Mouse (Mus musculus) heart, embryonic 16.5 days (tissue): Measurements from ENCODE around the gene Tmprss6. TPM values are rescaled to one million over a fixed set of nuclear protein-coding genes. Genes with fewer than 3 reads are reported as not detected.

ENCODE experiments used
- ATAC-seq: fragments of 200-750 bp; cut with Nextera tagmentation; replicated peaks from 2 replicates; pipeline ENCODE4 v1.8.0; 2017; ENCODE audit warnings: moderate number of reproducible peaks; ENCODE audit not compliant: insufficient read depth, low FRiP score; ENCODE audit errors: extremely low read depth
- H3K27ac ChIP-seq: fragments of 300-500 bp; sonication (generic); 2 replicates; pipeline ENCODE4 v1.5.1; 2014; ENCODE audit warnings: mild to moderate bottlenecking, low read length, control low read depth, moderate library complexity
- H3K27me3 ChIP-seq: fragments of 300-500 bp; sonication (generic); 2 replicates; pipeline ENCODE4 v1.6.1; 2014; ENCODE audit warnings: low read length, mixed read lengths; ENCODE audit not compliant: control insufficient read depth, insufficient read depth
- H3K36me3 ChIP-seq: fragments of 300-500 bp; sonication (generic); 2 replicates; pipeline ENCODE4 v1.6.1; 2014; ENCODE audit not compliant: control insufficient read depth, insufficient read depth
- H3K4me1 ChIP-seq: fragments of 300-500 bp; sonication (generic); 2 replicates; pipeline ENCODE4 v1.6.1; 2014; ENCODE audit warnings: low read length, mixed read lengths; ENCODE audit not compliant: control insufficient read depth, insufficient read depth
- H3K4me2 ChIP-seq: fragments of 300-500 bp; sonication (generic); 2 replicates; pipeline ENCODE4 v1.6.1; 2014; ENCODE audit warnings: low read depth, mild to moderate bottlenecking, control low read depth, low read length
- H3K4me3 ChIP-seq: fragments of 300-500 bp; sonication (generic); 2 replicates; pipeline ENCODE4 v1.5.1; 2014; ENCODE audit warnings: mild to moderate bottlenecking, control low read depth, low read length
- H3K9ac ChIP-seq: fragments of 300-500 bp; sonication (generic); 2 replicates; pipeline ENCODE4 v1.6.1; 2014; ENCODE audit warnings: low read length, control low read depth
- H3K9me3 ChIP-seq: fragments of 300-500 bp; sonication (generic); replicated peaks from 2 replicates; pipeline ENCODE4 v1.6.1; 2016; ENCODE audit warnings: low read length; ENCODE audit not compliant: control insufficient read depth
- WGBS: fragments of 180-500 bp; shearing (Covaris S2); extraction: QIAGEN DNeasy Blood & Tissue Kit; methylation state at CpG from one replicate; pipeline ENCODE4 v1.1.7; 2014; 5-methylcytosine and 5-hydroxymethylcytosine counted together
- polyA plus RNA-seq: library from polyadenylated mRNA; unstranded; fragments of >200 nt; fragmentation: Nextera tagmentation; extraction: Ambion mirVana; gene quantifications from 2 replicates; pipeline ENCODE4 v1.2.1, GENCODE M21; 2015

Tmprss6 gene
- polyA plus RNA-seq, 1 experiment from 2014 or later = 0.38 TPM

GRCm38 (mm10) chr15:78457193-78457592 lies 11.2 kb downstream of the Tmprss6 start:
- H3K27me3 ChIP-seq = no peaks in the 10 kb centered on the region; the same call in 1 of the 2 replicates
- no peak overlapping the region for H3K4me3 ChIP-seq
- 74% methylated on average over 10 of the region's 10 CpGs for WGBS
- H3K9ac ChIP-seq = no peak overlapping the region
- H3K4me1 ChIP-seq = no peaks in the 10 kb centered on the region
- H3K27ac ChIP-seq = no peak overlapping the region
- no peak for ATAC-seq
- no peaks in the 10 kb centered on the region for H3K36me3 ChIP-seq
- H3K9me3 ChIP-seq = no peaks in the 10 kb centered on the region
- H3K4me2 ChIP-seq = no peak overlapping the region

GRCm38 (mm10) chr15:78456051-78456450 lies 12.4 kb downstream of the Tmprss6 start:
- no peaks in the 10 kb centered on the region; the same call in 1 of the 2 replicates for H3K27me3 ChIP-seq
- no peak overlapping the region for H3K4me3 ChIP-seq
- H3K27ac ChIP-seq = no peak overlapping the region
- WGBS = 55% methylated on average over 7 of the region's 7 CpGs
- H3K9me3 ChIP-seq = no peaks in the 10 kb centered on the region
- H3K4me2 ChIP-seq = no peak overlapping the region
- H3K9ac ChIP-seq = no peak overlapping the region
- no peaks in the 10 kb centered on the region for H3K36me3 ChIP-seq
- no peak for ATAC-seq
- no peaks in the 10 kb centered on the region for H3K4me1 ChIP-seq

DNA sequence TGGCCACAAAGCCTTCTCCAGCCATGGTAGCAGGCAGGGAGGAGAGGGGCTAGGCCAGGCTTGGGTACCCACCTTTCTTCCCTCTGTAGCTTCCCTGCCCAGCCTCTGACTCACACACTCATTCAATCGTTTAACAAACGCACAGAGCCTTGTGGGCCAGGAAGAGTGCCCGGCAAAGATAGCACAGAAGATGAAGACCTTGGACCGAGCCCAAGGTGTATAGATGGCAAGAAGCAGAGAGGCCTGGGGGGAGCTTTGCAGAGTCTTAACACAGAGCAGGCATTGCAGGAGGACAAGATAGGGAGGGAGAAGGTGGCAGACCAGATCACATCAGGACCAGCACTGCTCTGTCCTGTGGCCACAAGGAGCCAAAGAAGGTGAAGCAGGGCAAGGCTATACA lies 13.3 kb downstream of the Tmprss6 start:
- H3K27me3 ChIP-seq = no peaks in the 10 kb centered on the region
- no peaks in the 10 kb centered on the region for H3K9me3 ChIP-seq
- H3K4me1 ChIP-seq = peaks cover 4% of the 10 kb centered on the region; the same call in 1 of the 2 replicates
- 49% methylated on average over 4 of the region's 4 CpGs for WGBS
- no peaks in the 10 kb centered on the region for H3K36me3 ChIP-seq
- H3K9ac ChIP-seq = no peak overlapping the region
- no peak for ATAC-seq
- no peak overlapping the region for H3K4me3 ChIP-seq
- H3K4me2 ChIP-seq = no peak overlapping the region
- H3K27ac ChIP-seq = no peak overlapping the region

- no peak overlapping the region for H3K4me3 ChIP-seq
- no peak overlapping the region for H3K4me2 ChIP-seq
- H3K4me1 ChIP-seq = peaks cover 19% of the 10 kb centered on the region
- no peak for ATAC-seq
- H3K27me3 ChIP-seq = no peaks in the 10 kb centered on the region
- H3K36me3 ChIP-seq = no peaks in the 10 kb centered on the region
- 64% methylated on average over 3 of the region's 3 CpGs for whole genome bisulfite sequencing
- no peak overlapping the region for H3K27ac ChIP-seq
- no peaks in the 10 kb centered on the region for H3K9me3 ChIP-seq
- H3K9ac ChIP-seq = no peak overlapping the region
These were observed 15.5 kb downstream of the Tmprss6 start for GRCm38 (mm10) chr15:78452929-78453328.

DNA sequence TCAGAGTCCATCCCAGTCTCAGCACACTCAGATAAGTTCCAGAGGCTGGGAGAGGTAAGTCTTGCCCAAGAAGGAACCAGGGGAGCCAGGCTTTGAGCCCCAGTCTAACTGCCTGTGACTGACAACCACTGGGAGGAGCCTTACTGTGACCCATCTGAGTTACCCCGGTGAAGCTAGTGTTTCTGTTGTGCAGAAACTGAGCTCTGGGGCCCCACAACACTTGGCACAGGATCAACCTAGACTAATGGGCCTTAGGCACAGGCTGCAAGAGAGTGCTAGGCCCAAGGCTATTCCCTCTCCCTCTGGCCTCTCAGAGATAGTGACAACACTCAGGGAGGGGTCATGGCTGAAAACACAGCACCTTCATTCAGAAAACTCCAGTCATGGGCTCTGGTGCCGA lies 17.2 kb downstream of the Tmprss6 start:
- H3K9me3 ChIP-seq = no peaks in the 10 kb centered on the region
- no peak overlapping the region for H3K4me2 ChIP-seq
- no peak overlapping the region for H3K4me3 ChIP-seq
- H3K27ac ChIP-seq = no peak overlapping the region
- H3K9ac ChIP-seq = no peak overlapping the region
- WGBS = 49% methylated on average over 2 of the region's 2 CpGs
- H3K36me3 ChIP-seq = no peaks in the 10 kb centered on the region
- ATAC-seq = no peak
- peaks cover 21% of the 10 kb centered on the region for H3K4me1 ChIP-seq
- no peaks in the 10 kb centered on the region for H3K27me3 ChIP-seq

DNA sequence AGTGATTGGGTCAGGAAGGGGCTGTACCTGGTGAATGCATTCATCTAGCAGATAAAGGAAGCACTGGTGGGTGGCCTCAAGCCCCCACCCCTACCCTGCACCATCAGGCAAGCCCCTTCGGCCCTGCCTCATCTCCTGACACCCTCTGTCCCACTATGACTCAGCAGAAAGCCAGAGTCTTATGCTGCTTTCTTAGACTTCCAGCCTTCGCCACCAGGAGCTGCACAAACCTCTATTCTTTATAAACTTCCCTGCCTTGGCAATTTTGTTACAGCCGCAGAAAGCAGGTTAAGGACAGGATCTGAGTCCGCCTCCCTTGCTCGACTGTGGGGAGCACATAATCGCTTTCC lies 18.0 kb downstream of the Tmprss6 start:
- peaks cover 21% of the 10 kb centered on the region for H3K4me1 ChIP-seq
- peak overlapping the region; percentile 64 for H3K27ac ChIP-seq
- no peaks in the 10 kb centered on the region for H3K36me3 ChIP-seq
- no peak overlapping the region for H3K4me3 ChIP-seq
- ATAC-seq = no peak
- 86% methylated on average over 6 of the region's 6 CpGs for WGBS
- no peaks in the 10 kb centered on the region for H3K9me3 ChIP-seq
- no peak overlapping the region for H3K4me2 ChIP-seq
- no peaks in the 10 kb centered on the region for H3K27me3 ChIP-seq
- H3K9ac ChIP-seq = no peak overlapping the region

- 23% methylated on average over 7 of the region's 7 CpGs for WGBS
- Histone ChIP-seq H3K9ac (no peak overlapping the region), H3K4me2 (no peak overlapping the region)
These were observed 18.6 kb downstream of the Tmprss6 start for GRCm38 (mm10) chr15:78449694-78450418.

GRCm38 (mm10) chr15:78449131-78449530 lies 19.3 kb downstream of the Tmprss6 start:
- Histone ChIP-seq H3K36me3 (no peaks in the 10 kb centered on the region), H3K9ac (peak overlapping the region; percentile 56), H3K9me3 (no peaks in the 10 kb centered on the region), H3K4me1 (peaks cover 21% of the 10 kb centered on the region), H3K4me2 (no peak overlapping the region), H3K27me3 (no peaks in the 10 kb centered on the region), H3K4me3 (no peak overlapping the region), H3K27ac (peak overlapping the region; percentile 64)
- ATAC-seq = peak; percentile 23; the same call in 1 of the 2 replicates
- WGBS = 32% methylated on average over 6 of the region's 6 CpGs

More at GRCm38 (mm10) chr15:78449694-78450418, 18.6 kb downstream of the Tmprss6 start:
- Histone ChIP-seq H3K27me3 (no peaks in the 10 kb centered on the region), H3K27ac (peak overlapping the region; percentile 64), H3K36me3 (no peaks in the 10 kb centered on the region), H3K4me1 (peaks cover 21% of the 10 kb centered on the region), H3K4me3 (no peak overlapping the region), H3K9me3 (no peaks in the 10 kb centered on the region)
- no peak for ATAC-seq

DNA sequence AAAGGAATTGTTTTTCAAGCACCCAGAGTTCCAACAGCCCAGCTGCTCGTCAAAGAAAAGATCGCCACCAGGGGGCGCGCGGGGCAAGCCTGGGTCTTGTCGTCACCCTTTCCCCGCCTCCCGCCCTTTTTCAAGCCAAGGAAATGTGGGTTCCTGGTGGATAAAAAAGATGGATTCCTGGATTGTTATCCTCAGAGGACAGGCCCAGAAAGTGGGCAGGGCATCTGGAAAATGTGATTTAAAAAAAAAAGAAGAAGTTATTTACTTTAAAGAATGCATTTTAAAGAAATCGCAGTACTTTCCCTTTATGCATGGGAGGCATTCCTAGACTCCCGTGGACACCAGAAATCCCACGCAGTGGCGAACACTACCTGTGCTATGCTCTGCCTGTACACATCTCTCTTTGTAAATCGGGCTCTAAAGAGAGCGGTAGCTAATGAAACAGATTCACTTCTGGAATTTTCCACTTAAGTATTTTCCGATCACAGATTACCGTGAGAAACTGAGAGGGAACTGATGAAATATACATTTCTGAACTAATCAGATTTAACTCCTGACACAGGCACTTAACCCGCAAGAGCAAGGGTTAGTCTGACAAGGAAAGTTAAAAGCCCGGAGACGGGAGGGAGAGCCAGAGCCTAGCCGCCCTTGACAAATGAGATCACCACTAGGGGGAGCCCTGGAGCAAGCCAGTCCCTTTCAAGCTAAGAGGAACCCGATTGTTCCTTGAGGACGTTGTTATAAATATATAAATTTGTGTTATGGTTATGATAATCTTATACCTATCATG lies 20.5 kb downstream of the Tmprss6 start:
- WGBS = under 1% methylated on average over 22 of the region's 22 CpGs
- Histone ChIP-seq H3K4me3 (peak overlapping the region; percentile 43), H3K4me2 (peak overlapping the region; percentile 81), H3K27ac (peak overlapping the region; percentile 90), H3K9me3 (no peaks in the 10 kb centered on the region), H3K36me3 (no peaks in the 10 kb centered on the region), H3K9ac (peak overlapping the region; percentile 73), H3K27me3 (no peaks in the 10 kb centered on the region; the same call in 1 of the 2 replicates), H3K4me1 (peaks cover 21% of the 10 kb centered on the region)
- peak; percentile 56; the same call in 1 of the 2 replicates for ATAC-seq
